In the genomic region with DNA sequence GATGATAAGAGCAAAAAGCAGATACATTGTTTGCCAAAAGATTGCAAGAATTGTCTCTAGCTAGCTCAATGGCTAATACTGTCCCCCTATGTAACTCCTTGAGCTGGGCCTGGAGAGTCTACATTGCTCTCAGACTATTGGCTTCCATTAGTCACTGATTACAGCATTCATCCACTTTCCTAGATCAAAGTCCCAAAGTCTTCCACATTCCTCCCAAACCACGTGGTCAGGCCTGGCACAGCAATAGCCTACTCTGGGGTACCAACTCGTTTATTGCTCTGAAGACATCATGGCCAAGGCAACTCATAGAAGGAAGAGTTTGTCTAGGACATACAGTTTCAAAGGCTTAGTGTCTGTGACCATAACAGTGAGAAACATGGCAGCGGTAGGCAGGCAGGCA, we compare ENCODE assay signal across 16 mouse cellular contexts.
DNase-seq lines count a peak whose midpoint lies in the region; ATAC-seq and TF ChIP-seq lines count a peak whose summit lies in the region.
"Had no signal": no experiment of that assay in that cellular context is flagged by ENCODE, and none has a peak within 500 bp of the region (broad histone marks: within the 10 kb centered on the region; RNA-seq: fewer than 3 reads in every experiment).

No protein-coding gene starts in this region.

- no peaks in the 10 kb centered on the region; the same call in 1 of the 2 replicates for H3K9me3 ChIP-seq in kidney, embryonic 15.5 days (replicated peaks)
- H3K9me3 ChIP-seq in kidney, postnatal 0 days (replicated peaks; ENCODE audit: low read length): no peaks in the 10 kb centered on the region
- H3K9me3 ChIP-seq: forebrain, embryonic 15.5 days; hindbrain, embryonic 15.5 days had no signal

- H3K27me3 ChIP-seq in kidney, adult 2 months (replicated peaks; ENCODE audit: control insufficient read depth, insufficient read depth, low read length): no peaks in the 10 kb centered on the region
- H3K27me3 ChIP-seq in kidney, embryonic 15.5 days: no peaks in the 10 kb centered on the region
- H3K27me3 ChIP-seq in kidney, postnatal 0 days (ENCODE audit: insufficient read depth, low read length): no peaks in the 10 kb centered on the region
- H3K27me3 ChIP-seq: embryonic facial prominence, embryonic 12.5 days; forebrain, embryonic 15.5 days; heart, embryonic 12.5 days; hindbrain, embryonic 15.5 days had no signal

- H3K4me1 ChIP-seq in kidney, adult 2 months (ENCODE audit: control insufficient read depth, insufficient read depth, low read length): peaks cover 7% of the 10 kb centered on the region
- H3K4me1 ChIP-seq in kidney, embryonic 15.5 days: no peaks in the 10 kb centered on the region
- no peaks in the 10 kb centered on the region for H3K4me1 ChIP-seq in kidney, postnatal 0 days (replicated peaks; ENCODE audit: insufficient read depth, low read length)
- H3K4me1 ChIP-seq: forebrain, embryonic 15.5 days; heart, embryonic 12.5 days; hindbrain, embryonic 15.5 days had no signal

- peak overlapping the region; percentile 92; the same call in 1 of the 2 replicates for H3K27ac ChIP-seq in kidney, adult 2 months (ENCODE audit: insufficient read depth, low read depth, low read length)
- no peak overlapping the region for H3K27ac ChIP-seq in kidney, embryonic 15.5 days
- no peak overlapping the region for H3K27ac ChIP-seq in kidney, postnatal 0 days
- H3K27ac ChIP-seq: embryonic facial prominence, embryonic 12.5 days; forebrain, embryonic 15.5 days; hindbrain, embryonic 10.5 days; hindbrain, embryonic 15.5 days had no signal

- WGBS in kidney, adult 2 months: 53% methylated on average over 3 of the region's 3 CpGs
- 79% methylated on average over 3 of the region's 3 CpGs for WGBS in kidney, embryonic 15.5 days
- WGBS in kidney, postnatal 0 days: 75% methylated on average over 3 of the region's 3 CpGs

- no peak for TF ChIP-seq CTCF in kidney, adult 2 months (conservative IDR thresholded peaks at IDR 0.05; ENCODE audit: insufficient read depth, insufficient read length, low read depth, low read length)
- TF ChIP-seq CTCF in kidney, postnatal 0 days (IDR thresholded peaks at IDR 0.05; ENCODE audit: low read depth): no peak

- no peak overlapping the region for H3K9ac ChIP-seq in kidney, embryonic 15.5 days
- no peak overlapping the region for H3K9ac ChIP-seq in kidney, postnatal 0 days (ENCODE audit: low read depth, low read length)
- H3K9ac ChIP-seq: embryonic facial prominence, embryonic 12.5 days; forebrain, embryonic 15.5 days; heart, embryonic 12.5 days; hindbrain, embryonic 15.5 days had no signal

- no peak for ATAC-seq in kidney, embryonic 15.5 days (replicated peaks; ENCODE audit: low FRiP score)
- ATAC-seq in kidney, postnatal 0 days (replicated peaks; ENCODE audit: low FRiP score, low read depth): peak; percentile 75; the same call in 1 of the 2 replicates
- ATAC-seq in activated CD4-positive, CD25-positive, alpha-beta regulatory T cell, adult 4 months: no peak
- no peak for ATAC-seq in megakaryocyte-erythroid progenitor cell, adult 5-6 weeks (replicated peaks; ENCODE audit: low FRiP score, low TSS enrichment, poor library complexity, severe bottlenecking)
- ATAC-seq: forebrain, embryonic 15.5 days had no signal

- H3K4me2 ChIP-seq in kidney, embryonic 15.5 days: no peak overlapping the region
- no peak overlapping the region for H3K4me2 ChIP-seq in kidney, postnatal 0 days (ENCODE audit: low read length)
- H3K4me2 ChIP-seq: embryonic facial prominence, embryonic 12.5 days; forebrain, embryonic 15.5 days; heart, embryonic 12.5 days; hindbrain, embryonic 15.5 days had no signal

- no peaks in the 10 kb centered on the region for H3K36me3 ChIP-seq in kidney, adult 2 months (ENCODE audit: control insufficient read depth, insufficient read depth, low read length)
- no peaks in the 10 kb centered on the region for H3K36me3 ChIP-seq in kidney, embryonic 15.5 days
- H3K36me3 ChIP-seq in kidney, postnatal 0 days (ENCODE audit: insufficient read depth, low read length): no peaks in the 10 kb centered on the region
- H3K36me3 ChIP-seq: embryonic facial prominence, embryonic 12.5 days; forebrain, embryonic 15.5 days; heart, embryonic 12.5 days; hindbrain, embryonic 10.5 days; hindbrain, embryonic 15.5 days had no signal

- peak; percentile 92 for DNase-seq in kidney, adult 2 months
- DNase-seq in kidney, postnatal 0 days (ENCODE audit: low spot score): no peak
- DNase-seq in kidney, postnatal 25 days: peak; percentile 71 to 77
- DNase-seq: adrenal gland, postnatal 10 days; cerebellum, adult 11 months; cerebellum, adult 8-10 months; gastrocnemius, postnatal 36 days; heart, adult 18-20 months had no signal

- no peak overlapping the region for H3K4me3 ChIP-seq in kidney, adult 2 months (ENCODE audit: insufficient read depth, low read depth, low read length)
- no peak overlapping the region for H3K4me3 ChIP-seq in kidney, embryonic 15.5 days (replicated peaks)
- no peak overlapping the region for H3K4me3 ChIP-seq in kidney, postnatal 0 days (replicated peaks; ENCODE audit: low read depth, low read length)
- H3K4me3 ChIP-seq: embryonic facial prominence, embryonic 12.5 days; forebrain, embryonic 15.5 days; heart, embryonic 12.5 days; hindbrain, embryonic 10.5 days; hindbrain, embryonic 15.5 days had no signal

- no peak for TF ChIP-seq POLR2A in kidney, adult 2 months (IDR thresholded peaks at IDR 0.05; ENCODE audit: low read depth, low read length)
